Mouse (Mus musculus) liver, postnatal 0 days (tissue): ENCODE measurements around the gene Trpm8.

Experiments used
- CTCF ChIP-seq: sonication (generic); IDR thresholded peaks from 2 replicates; pipeline ENCODE4 v1.5.1; 2016; ENCODE audit warnings: antibody characterized with exemption, low read depth
- EP300 ChIP-seq: IDR thresholded peaks from 2 replicates; pipeline ENCODE4 v1.6.1; 2016; ENCODE audit warnings: antibody characterized with exemption, low read depth, mild to moderate bottlenecking

DNA sequence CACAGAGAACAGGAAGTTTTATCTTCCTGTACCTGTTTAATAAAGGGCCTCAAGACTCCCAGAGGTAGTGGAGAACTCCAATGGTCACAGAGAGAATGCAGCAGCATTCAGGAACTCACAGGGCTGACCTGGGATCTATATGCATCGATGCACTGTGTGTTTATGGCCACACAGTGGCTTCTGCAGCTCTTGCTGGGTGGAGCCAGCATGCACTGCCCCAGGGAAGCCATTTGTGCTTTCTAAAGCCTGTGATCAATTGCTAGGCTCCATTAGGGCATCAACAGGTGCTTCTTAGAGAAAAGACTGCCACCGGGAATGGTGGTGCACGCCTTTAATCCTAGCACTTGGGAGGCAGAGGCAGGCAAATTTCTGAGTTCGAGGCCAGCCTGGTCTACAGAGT is 4.6 kb upstream of the Trpm8 start:
- TF ChIP-seq CTCF (no peak), EP300 (no peak)
